Mouse (Mus musculus): ENCODE data around the gene Efcab8.

DNA sequence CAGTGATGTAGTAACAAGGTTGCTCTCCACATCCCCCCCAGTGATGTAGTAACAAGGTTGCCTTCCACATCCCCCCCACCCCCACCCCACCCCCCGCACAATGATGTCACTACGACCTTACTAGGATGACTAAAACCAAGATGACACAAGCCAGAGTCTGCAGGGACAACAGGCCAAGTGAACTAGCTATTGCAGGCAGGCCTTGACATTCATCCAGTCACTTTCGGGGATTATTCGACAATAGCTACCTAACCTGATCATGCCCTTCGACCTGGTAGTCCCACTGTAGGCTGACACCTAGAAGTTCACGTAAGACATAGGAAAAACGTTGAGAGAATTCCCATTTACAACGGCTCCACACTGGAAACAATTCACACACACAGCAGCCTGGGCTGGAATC, 53.6 kb downstream of the Efcab8 start:
- TF ChIP-seq CTCF (IDR thresholded peaks at IDR 0.05; ENCODE audit: low read depth) (no peak), EP300 (IDR thresholded peaks at IDR 0.05; ENCODE audit: low read depth) (no peak)

Measured in liver, embryonic 14.5 days (tissue).